Mouse (Mus musculus) MEL (cell line): Measurements from ENCODE around the gene Foxd1. TPM values are rescaled to one million over a fixed set of nuclear protein-coding genes. Genes with fewer than 3 reads are reported as not detected.

Source experiments
- DNase-seq: peaks from one replicate; pipeline ENCODE4 v3.0.0; 2011; ENCODE audit warnings: low read depth, low spot score
- H3K27ac ChIP-seq: 2 replicates; pipeline ENCODE4 v1.5.1; 2012; ENCODE audit warnings: low read depth, mild to moderate bottlenecking, control low read depth, low read length, moderate library complexity; ENCODE audit not compliant: control insufficient read depth
- H3K27me3 ChIP-seq, 2 experiments: fragments of 150-350 bp in 1 of 2; sonication (generic) in 1 of 2; 2 replicates each; pipeline ENCODE4 v1.6.1; 2012; ENCODE audit warnings: low read length in 2 of 2, mild to moderate bottlenecking in 2 of 2, improper control_type of control experiment in 1 of 2, moderate library complexity in 1 of 2; ENCODE audit not compliant: insufficient read depth in 2 of 2, control insufficient read depth in 1 of 2
- H3K36me3 ChIP-seq, 2 experiments: 2 replicates each; pipeline ENCODE4 v1.6.1; 2012 to 2014; ENCODE audit warnings: low read length in 2 of 2, improper control_type of control experiment in 1 of 2, inconsistent platforms in 1 of 2, mild to moderate bottlenecking in 1 of 2; ENCODE audit not compliant: insufficient read depth in 2 of 2, control insufficient read depth in 1 of 2
- H3K4me1 ChIP-seq, 2 experiments: fragments of 150-350 bp in 1 of 2; sonication (generic) in 1 of 2; 2 replicates each; pipeline ENCODE4 v1.6.1; 2012; ENCODE audit warnings: low read length in 2 of 2, improper control_type of control experiment in 1 of 2, mild to moderate bottlenecking in 1 of 2; ENCODE audit not compliant: insufficient read depth in 2 of 2, control insufficient read depth in 1 of 2
- H3K4me3 ChIP-seq, 2 experiments: fragments of 150-350 bp in 1 of 2; sonication (generic) in 1 of 2; 2 replicates each; pipeline ENCODE4 v1.5.1; 2012; ENCODE audit warnings: low read depth in 2 of 2, low read length in 2 of 2, mild to moderate bottlenecking in 2 of 2, moderate library complexity in 2 of 2, control low read depth in 1 of 2, improper control_type of control experiment in 1 of 2; ENCODE audit not compliant: control insufficient read depth in 1 of 2, insufficient read depth in 1 of 2
- H3K79me2 ChIP-seq: 2 replicates; pipeline ENCODE4 v1.6.1; 2012; ENCODE audit warnings: mild to moderate bottlenecking, low read length, moderate library complexity; ENCODE audit not compliant: control insufficient read depth, poor library complexity, insufficient read depth
- H3K9ac ChIP-seq: 2 replicates; pipeline ENCODE4 v1.6.1; 2012; ENCODE audit warnings: low read depth, mild to moderate bottlenecking, control low read depth, low read length, moderate library complexity; ENCODE audit not compliant: control insufficient read depth, poor library complexity, severe bottlenecking
- H3K9me3 ChIP-seq: fragments of 150-350 bp; sonication (generic); replicated peaks from 2 replicates; pipeline ENCODE4 v1.6.1; 2012; ENCODE audit warnings: mild to moderate bottlenecking, low read length, improper control_type of control experiment, moderate library complexity; ENCODE audit not compliant: insufficient read depth
- BHLHE40 ChIP-seq: IDR thresholded peaks from 2 replicates; pipeline ENCODE4 v1.6.1; 2012; ENCODE audit warnings: low read depth, mild to moderate bottlenecking, inconsistent platforms, low read length, improper control_type of control experiment, borderline replicate concordance
- CHD1 ChIP-seq: IDR thresholded peaks from 2 replicates; pipeline ENCODE4 v1.6.1; 2012; ENCODE audit warnings: low read depth, mild to moderate bottlenecking, inconsistent platforms, low read length, improper control_type of control experiment
- CHD2 ChIP-seq: IDR thresholded peaks from 2 replicates; pipeline ENCODE4 v1.6.1; 2011; ENCODE audit warnings: low read length, improper control_type of control experiment
- CTCF ChIP-seq, 3 experiments: IDR thresholded peaks in 2 of 3; conservative IDR thresholded peaks in 1 of 3; 2 replicates each; pipeline ENCODE4 v1.5.1; 2011 to 2012; ENCODE audit warnings: low read length in 3 of 3, low read depth in 2 of 3, mild to moderate bottlenecking in 2 of 3, improper control_type of control experiment in 1 of 3, inconsistent platforms in 1 of 3, mixed read lengths in 1 of 3, moderate library complexity in 1 of 3; ENCODE audit not compliant: control insufficient read depth in 1 of 3, insufficient read depth in 1 of 3, poor library complexity in 1 of 3, severe bottlenecking in 1 of 3
- E2F4 ChIP-seq: IDR thresholded peaks from 2 replicates; pipeline ENCODE4 v1.6.1; 2011; ENCODE audit warnings: low read depth, low read length, improper control_type of control experiment, borderline replicate concordance
- ETS1 ChIP-seq: IDR thresholded peaks from 2 replicates; pipeline ENCODE4 v1.6.1; 2012; ENCODE audit warnings: low read depth, mild to moderate bottlenecking, inconsistent platforms, low read length, improper control_type of control experiment, moderate library complexity
- GABPA ChIP-seq: IDR thresholded peaks from 2 replicates; pipeline ENCODE4 v1.6.1; 2012; ENCODE audit warnings: low read depth, mild to moderate bottlenecking, inconsistent platforms, low read length, improper control_type of control experiment, moderate library complexity
- GATA1 ChIP-seq: IDR thresholded peaks from 2 replicates; pipeline ENCODE4 v1.6.1; 2011; ENCODE audit warnings: low read depth, low read length, improper control_type of control experiment
- HCFC1 ChIP-seq: IDR thresholded peaks from 2 replicates; pipeline ENCODE4 v1.6.1; 2012; ENCODE audit warnings: low read depth, mild to moderate bottlenecking, inconsistent platforms, low read length, improper control_type of control experiment, moderate library complexity
- MAFK ChIP-seq: IDR thresholded peaks from 2 replicates; pipeline ENCODE4 v1.6.1; 2011; ENCODE audit warnings: low read depth, mild to moderate bottlenecking, low read length, improper control_type of control experiment, borderline replicate concordance
- MEF2A ChIP-seq: IDR thresholded peaks from 2 replicates; pipeline ENCODE4 v1.6.1; 2014; ENCODE audit warnings: low read depth, mild to moderate bottlenecking, inconsistent platforms, low read length, improper control_type of control experiment; ENCODE audit not compliant: poor library complexity, insufficient replicate concordance, severe bottlenecking; ENCODE audit errors: extremely low read depth
- MXI1 ChIP-seq: IDR thresholded peaks from 2 replicates; pipeline ENCODE4 v1.6.1; 2011; ENCODE audit warnings: mild to moderate bottlenecking, low read depth, low read length, improper control_type of control experiment
- MYC ChIP-seq: IDR thresholded peaks from 2 replicates; pipeline ENCODE4 v1.6.1; 2011; ENCODE audit warnings: low read depth, mild to moderate bottlenecking, low read length, improper control_type of control experiment, moderate library complexity
- NELFE ChIP-seq: IDR thresholded peaks from 2 replicates; pipeline ENCODE4 v1.6.1; 2011; ENCODE audit warnings: low read depth, low read length, improper control_type of control experiment
- NRF1 ChIP-seq: IDR thresholded peaks from 2 replicates; pipeline ENCODE4 v1.6.1; 2014; ENCODE audit warnings: low read depth, mild to moderate bottlenecking, inconsistent platforms, low read length, improper control_type of control experiment, moderate library complexity; ENCODE audit not compliant: poor library complexity, insufficient read depth, severe bottlenecking
- POLR2A ChIP-seq, 2 experiments: IDR thresholded peaks; 2 replicates each; pipeline ENCODE4 v1.6.1; 2011 to 2012; ENCODE audit warnings: low read length in 2 of 2, mild to moderate bottlenecking in 2 of 2, control low read depth in 1 of 2, improper control_type of control experiment in 1 of 2, low read depth in 1 of 2, moderate library complexity in 1 of 2; ENCODE audit not compliant: control insufficient read depth in 1 of 2, insufficient read depth in 1 of 2, poor library complexity in 1 of 2
- POLR2AphosphoS5 ChIP-seq: IDR thresholded peaks from 2 replicates; pipeline ENCODE4 v1.6.1; 2012; ENCODE audit warnings: low read depth, borderline replicate concordance, mild to moderate bottlenecking, inconsistent platforms, low read length, moderate library complexity, mixed read lengths
- RAD21 ChIP-seq: IDR thresholded peaks from 2 replicates; pipeline ENCODE4 v1.6.1; 2011; ENCODE audit warnings: mild to moderate bottlenecking, low read depth, low read length, improper control_type of control experiment
- TAL1 ChIP-seq: IDR thresholded peaks from 2 replicates; pipeline ENCODE4 v1.6.1; 2012; ENCODE audit warnings: mild to moderate bottlenecking, inconsistent platforms, low read length, moderate library complexity, mixed read lengths
- TBP ChIP-seq: IDR thresholded peaks from 2 replicates; pipeline ENCODE4 v1.8.0; 2011; ENCODE audit warnings: low read depth, low read length, improper control_type of control experiment
- TCF12 ChIP-seq: IDR thresholded peaks from 2 replicates; pipeline ENCODE4 v1.6.1; 2014; ENCODE audit warnings: low read depth, mild to moderate bottlenecking, inconsistent platforms, low read length, improper control_type of control experiment, moderate library complexity
- UBTF ChIP-seq: IDR thresholded peaks from 2 replicates; pipeline ENCODE4 v1.6.1; 2012; ENCODE audit warnings: low read depth, mild to moderate bottlenecking, inconsistent platforms, low read length, improper control_type of control experiment, moderate library complexity, borderline replicate concordance; ENCODE audit not compliant: insufficient read depth
- USF1 ChIP-seq: IDR thresholded peaks from 2 replicates; pipeline ENCODE4 v1.6.1; 2014; ENCODE audit warnings: low read depth, mild to moderate bottlenecking, inconsistent platforms, low read length, improper control_type of control experiment, moderate library complexity
- ZMIZ1 ChIP-seq: IDR thresholded peaks from 2 replicates; pipeline ENCODE4 v1.6.1; 2012; ENCODE audit warnings: low read depth, mild to moderate bottlenecking, inconsistent platforms, low read length, improper control_type of control experiment, moderate library complexity
- ZNF384 ChIP-seq: IDR thresholded peaks from 2 replicates; pipeline ENCODE4 v1.6.1; 2012; ENCODE audit warnings: low read depth, mild to moderate bottlenecking, inconsistent platforms, low read length, improper control_type of control experiment
- polyA plus RNA-seq, 2 experiments: library from polyadenylated mRNA; stranded (reverse) in 1 of 2; unstranded in 1 of 2; fragments of >175 nt in 1 of 2; fragments of >200 nt in 1 of 2; gene quantifications; 2 replicates each; pipeline versions ENCODE4 v1.2.1 to v1.2.4; 2012; ENCODE audit warnings: low replicate concordance in 2 of 2, low read depth in 1 of 2; ENCODE audit not compliant: insufficient read length in 2 of 2, insufficient read depth in 1 of 2, missing spikeins in 1 of 2
- total RNA-seq: library from RNA; depleted of rRNA; stranded (reverse); fragments of 300-350 nt; gene quantifications from 2 replicates; pipeline ENCODE4 v1.2.3, GENCODE M21; 2012

Gene Foxd1
- total and polyA plus RNA-seq, 3 experiments, result not detected

- Histone ChIP-seq H3K4me3 (no peak overlapping the region), H3K27me3 (no peaks in the 10 kb centered on the region), H3K9ac (no peak overlapping the region), H3K36me3 (no peaks in the 10 kb centered on the region), H3K4me1 (no peaks in the 10 kb centered on the region), H3K27ac (no peak overlapping the region), H3K79me2 (no peaks in the 10 kb centered on the region), H3K9me3 (no peaks in the 10 kb centered on the region)
- no peak for DNase-seq
- TF ChIP-seq BHLHE40, result no peak
- TF ChIP-seq TBP, result no peak
- no peak for TF ChIP-seq CHD2
- no peak for TF ChIP-seq NRF1
- TF ChIP-seq E2F4, result no peak
- no peak for TF ChIP-seq TCF12
- TF ChIP-seq CHD1, result no peak
- TF ChIP-seq NELFE, result no peak
- no peak for TF ChIP-seq MEF2A
- no peak for TF ChIP-seq GABPA
- TF ChIP-seq RAD21, result no peak
- no peak for TF ChIP-seq ZMIZ1
- no peak for TF ChIP-seq TAL1
- no peak for TF ChIP-seq ZNF384
- no peak for TF ChIP-seq POLR2A (IDR thresholded peaks at IDR 0.05; ENCODE audit: control insufficient read depth in 1 of 2, insufficient read depth in 1 of 2, low read depth in 1 of 2, low read length in 2 of 2, poor library complexity in 1 of 2)
- TF ChIP-seq CTCF (IDR thresholded peaks at IDR 0.05 in 2 of 3, conservative IDR thresholded peaks at IDR 0.05 in 1 of 3; ENCODE audit: control insufficient read depth in 1 of 3, insufficient read depth in 1 of 3, low read depth in 2 of 3, low read length in 3 of 3, poor library complexity in 1 of 3, severe bottlenecking in 1 of 3), result no peak
- TF ChIP-seq MXI1, result no peak
- TF ChIP-seq MAFK, result no peak
- TF ChIP-seq HCFC1, result no peak
Observed at GRCm38 (mm10) chr13:98356973-98357425, 3.0 kb downstream of the Foxd1 start.

- TF ChIP-seq USF1, result no peak
- TF ChIP-seq CHD2, result no peak
- no peak for TF ChIP-seq MYC
- TF ChIP-seq GABPA, result no peak
- TF ChIP-seq BHLHE40, result no peak
- TF ChIP-seq ETS1, result no peak
- TF ChIP-seq GATA1, result no peak
- no peak for TF ChIP-seq UBTF
- no peak for TF ChIP-seq POLR2A (IDR thresholded peaks at IDR 0.05; ENCODE audit: control insufficient read depth in 1 of 2, insufficient read depth in 1 of 2, low read depth in 1 of 2, low read length in 2 of 2, poor library complexity in 1 of 2)
- no peak for TF ChIP-seq RAD21
- no peak for TF ChIP-seq CHD1
- no peak for TF ChIP-seq POLR2AphosphoS5
- Histone ChIP-seq H3K9ac (no peak overlapping the region), H3K9me3 (no peaks in the 10 kb centered on the region), H3K4me3 (no peak overlapping the region), H3K79me2 (no peaks in the 10 kb centered on the region), H3K27me3 (no peaks in the 10 kb centered on the region), H3K27ac (no peak overlapping the region), H3K4me1 (no peaks in the 10 kb centered on the region), H3K36me3 (no peaks in the 10 kb centered on the region)
- no peak for DNase-seq
Observed at GRCm38 (mm10) chr13:98357433-98358423, 3.7 kb downstream of the Foxd1 start.
